Mouse (Mus musculus): Measurements from ENCODE around the gene Hapln4. TPM values are rescaled to one million over a fixed set of nuclear protein-coding genes. Genes with fewer than 3 reads are reported as not detected.

The Hapln4 gene
- total and polyA plus RNA-seq, 3 experiments = 0.03 TPM; not detected in 2

DNA sequence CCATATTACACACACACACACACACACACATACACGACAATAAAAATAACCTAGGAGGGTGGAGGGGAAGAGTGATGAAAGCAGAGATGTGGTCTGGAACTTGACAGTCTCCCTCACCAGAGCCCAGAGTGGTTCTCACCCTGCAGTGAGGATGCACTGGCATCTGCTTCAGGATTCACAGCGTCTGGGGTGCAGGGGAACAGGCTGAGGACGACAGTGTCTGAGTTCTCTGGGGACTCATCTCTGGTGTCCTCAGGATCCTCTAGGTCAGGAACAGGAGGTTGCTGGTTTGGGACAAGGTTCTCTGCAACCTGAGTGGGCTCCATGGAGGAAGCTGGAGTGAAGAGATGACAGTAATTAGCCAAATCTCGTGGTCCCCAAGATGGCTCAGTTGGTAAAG, 54.6 kb downstream of the Hapln4 start:
- no peaks in the 10 kb centered on the region for H3K27me3 ChIP-seq (ENCODE audit: control insufficient read depth in 1 of 2, insufficient read depth in 2 of 2, low read length in 2 of 2)
- no peaks in the 10 kb centered on the region for H3K9me3 ChIP-seq (replicated peaks; ENCODE audit: insufficient read depth, low read length)
- H3K79me2 ChIP-seq (ENCODE audit: control insufficient read depth, insufficient read depth, low read length, poor library complexity) = peaks cover 11% of the 10 kb centered on the region
- peaks cover 4 to 15% of the 10 kb centered on the region in 2 experiments; a peak in 2 of 4 replicates for H3K4me1 ChIP-seq (ENCODE audit: control insufficient read depth in 1 of 2, insufficient read depth in 2 of 2, low read length in 2 of 2)
- no peak overlapping the region; the same call in 1 of the 2 replicates for H3K9ac ChIP-seq (ENCODE audit: control insufficient read depth, low read depth, low read length, poor library complexity, severe bottlenecking)
- H3K4me3 ChIP-seq (ENCODE audit: control insufficient read depth in 1 of 2, insufficient read depth in 1 of 2, low read depth in 2 of 2, low read length in 2 of 2) = peak overlapping the region in 1 of 2 experiments; percentile 65; a peak in 2 of 4 replicates
- DNase-seq (ENCODE audit: low read depth, low spot score) = no peak
- no peak for TF ChIP-seq CTCF (IDR thresholded peaks at IDR 0.05 in 2 of 3, conservative IDR thresholded peaks at IDR 0.05 in 1 of 3; ENCODE audit: control insufficient read depth in 1 of 3, insufficient read depth in 1 of 3, low read depth in 2 of 3, low read length in 3 of 3, poor library complexity in 1 of 3, severe bottlenecking in 1 of 3)
- no peak for TF ChIP-seq RCOR1 (IDR thresholded peaks at IDR 0.05; ENCODE audit: low read depth, low read length)
- no peak for TF ChIP-seq POLR2A (IDR thresholded peaks at IDR 0.05; ENCODE audit: control insufficient read depth in 1 of 2, insufficient read depth in 1 of 2, low read depth in 1 of 2, low read length in 2 of 2, poor library complexity in 1 of 2)
- TF ChIP-seq MYC (IDR thresholded peaks at IDR 0.05; ENCODE audit: low read depth, low read length) = no peak
- no peak for TF ChIP-seq NELFE (IDR thresholded peaks at IDR 0.05; ENCODE audit: low read depth, low read length)
- TF ChIP-seq MYB (IDR thresholded peaks at IDR 0.05; ENCODE audit: low read depth, low read length) = no peak
- no peak for TF ChIP-seq KAT2A (conservative IDR thresholded peaks at IDR 0.05; ENCODE audit: low read depth, low read length)
- TF ChIP-seq EP300 (IDR thresholded peaks at IDR 0.05; ENCODE audit: low read depth in 1 of 2, low read length in 2 of 2) = no peak
- TF ChIP-seq ZC3H11A (IDR thresholded peaks at IDR 0.05; ENCODE audit: low read depth, low read length) = no peak
- TF ChIP-seq JUND (IDR thresholded peaks at IDR 0.05; ENCODE audit: low read depth, low read length) = no peak
- no peak for TF ChIP-seq SMC3 (IDR thresholded peaks at IDR 0.05; ENCODE audit: low read depth, low read length)
- no peak for TF ChIP-seq ZNF384 (IDR thresholded peaks at IDR 0.05; ENCODE audit: low read depth, low read length)
- TF ChIP-seq TCF12 (IDR thresholded peaks at IDR 0.05; ENCODE audit: low read depth, low read length) = no peak
- TF ChIP-seq MAX (IDR thresholded peaks at IDR 0.05; ENCODE audit: low read length) = no peak
- TF ChIP-seq ZKSCAN1 (IDR thresholded peaks at IDR 0.05; ENCODE audit: low read depth, low read length) = no peak
- TF ChIP-seq ZMIZ1 (IDR thresholded peaks at IDR 0.05; ENCODE audit: low read depth, low read length) = no peak
- TF ChIP-seq CHD2 (IDR thresholded peaks at IDR 0.05; ENCODE audit: low read length) = no peak
- TF ChIP-seq USF1 (IDR thresholded peaks at IDR 0.05; ENCODE audit: low read depth, low read length) = no peak
- TF ChIP-seq HCFC1 (IDR thresholded peaks at IDR 0.05; ENCODE audit: low read depth, low read length) = no peak
- TF ChIP-seq NRF1 (IDR thresholded peaks at IDR 0.05; ENCODE audit: insufficient read depth, low read depth, low read length, poor library complexity, severe bottlenecking) = no peak
- peaks cover 0 to 3% of the 10 kb centered on the region in 2 experiments; a peak in 3 of 4 replicates for H3K36me3 ChIP-seq (ENCODE audit: control insufficient read depth in 1 of 2, insufficient read depth in 2 of 2, low read length in 2 of 2)
- H3K27ac ChIP-seq (ENCODE audit: control insufficient read depth, low read depth, low read length) = no peak overlapping the region

Data from MEL (cell line).